Mouse (Mus musculus) heart, postnatal 36 days (tissue): Measurements from ENCODE around the gene Lamc3. TPM values are rescaled to one million over a fixed set of nuclear protein-coding genes. Genes with fewer than 3 reads are reported as not detected.
A peak's percentile ranks its signal among the peaks of the same experiment; 100 is the strongest.

Source experiments
- DNase-seq, 2 experiments: peaks; one replicate each; pipeline ENCODE4 v3.0.0; 2021 to 2022
- intact Hi-C: fragments of 180-260 bp; cut with DNase I; formaldehyde crosslinking; loops from one replicate; pipeline ENCODE4 v1.15.1; 2025
- total RNA-seq, 2 experiments: library from RNA; stranded (reverse); gene quantifications; 2 replicates each; pipeline ENCODE4 v1.2.3; 2021

Gene Lamc3
- total RNA-seq: 1 to 10 TPM in 1 of 2 experiments, under 1 TPM in 1; 0.67 to 1.0 TPM

DNA sequence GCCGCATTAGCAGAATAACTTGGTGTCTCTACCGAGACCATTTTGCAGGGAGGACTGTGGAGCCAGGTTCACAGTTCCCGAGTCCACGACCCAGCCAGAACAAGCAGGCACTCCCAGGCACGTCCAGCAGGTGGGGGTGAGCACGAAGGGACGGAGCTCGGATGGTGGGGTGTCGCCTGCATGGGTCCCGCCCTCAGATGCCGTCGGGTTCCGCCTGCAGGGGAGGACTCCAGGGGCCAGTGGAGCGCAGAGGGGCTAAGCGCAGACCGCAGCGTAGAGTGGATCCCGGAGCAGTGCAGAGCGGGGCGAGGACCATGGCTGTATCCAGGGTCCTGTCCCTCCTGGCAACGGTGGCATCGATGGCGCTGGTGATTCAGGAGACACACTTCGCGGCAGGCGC lies at the start of gene Lamc3:
TSS of gene Lamc3 (plus strand) at position 262 of the 400 bp plus-strand sequence.
- DNase-seq: peak in 1 of 2 experiments; percentile 24

DNA sequence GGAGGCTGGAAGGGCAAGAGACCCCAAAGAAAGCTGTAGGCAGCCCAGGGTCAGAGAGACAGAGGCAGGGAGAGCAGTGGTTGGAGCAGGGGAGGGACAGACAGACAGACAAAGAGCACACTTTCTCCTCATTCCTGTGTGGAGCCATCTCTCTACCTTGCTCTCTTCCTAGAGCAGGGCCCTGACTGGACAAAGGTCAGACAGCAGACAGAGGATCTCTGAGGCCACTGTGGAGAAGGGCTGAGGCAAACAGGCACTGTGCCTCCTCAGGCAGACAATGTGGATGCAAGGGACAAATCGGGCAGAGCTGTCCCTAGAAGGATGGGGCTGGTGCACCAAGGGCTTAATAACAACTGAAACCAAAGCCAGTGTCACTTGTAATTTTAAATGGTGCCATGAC lies 48.2 kb upstream of the Lamc3 start:
- DNase-seq: no peak
- intact Hi-C loops: no loop called here

More for the DNA sequence above, at the start of gene Lamc3:
- intact Hi-C loops: no loop called here

DNA sequence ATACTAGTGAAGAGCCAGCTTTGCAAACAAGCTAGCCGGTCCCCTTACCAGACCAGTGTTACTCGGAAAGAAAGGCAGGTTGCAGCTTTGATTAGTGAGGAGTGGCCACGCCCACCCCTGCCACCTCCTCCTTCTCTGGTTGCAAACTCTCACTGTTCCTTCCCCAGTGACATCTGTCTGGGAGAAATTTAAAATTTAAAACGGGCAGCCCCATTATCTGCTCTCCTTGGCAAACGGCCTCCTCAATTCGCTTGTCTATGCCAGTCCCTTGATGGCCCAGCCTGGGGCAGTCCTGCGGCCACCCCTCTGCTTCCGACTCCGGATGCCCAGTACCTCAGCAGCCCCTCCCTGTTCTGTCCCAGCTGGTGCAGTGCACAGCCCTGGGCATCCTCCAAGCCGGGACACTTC lies 42.4 kb upstream of the Lamc3 start:
- DNase-seq: no peak
- intact Hi-C loops: no loop called here

DNA sequence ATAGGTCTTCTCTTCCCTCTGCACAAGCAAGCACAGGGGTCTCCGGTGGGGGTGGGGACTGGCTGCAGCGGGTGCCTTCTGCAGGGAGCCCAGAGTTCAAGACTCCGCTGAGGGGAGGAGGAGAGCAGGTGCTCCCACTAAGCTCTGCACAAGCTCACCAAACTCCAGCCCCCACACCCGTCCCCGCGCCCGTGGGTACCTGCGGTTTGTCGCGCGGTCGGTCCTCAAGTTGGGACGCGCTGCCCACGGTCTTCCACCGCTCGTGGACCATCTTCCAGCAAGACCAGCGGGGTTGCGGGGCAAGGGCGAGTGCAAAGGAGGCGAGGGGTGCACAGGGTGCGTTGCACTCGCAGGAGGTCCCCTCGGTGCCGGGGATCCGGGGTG lies 41.6 kb upstream of the Lamc3 start:
- DNase-seq: no peak
- intact Hi-C loops: no loop called here

DNA sequence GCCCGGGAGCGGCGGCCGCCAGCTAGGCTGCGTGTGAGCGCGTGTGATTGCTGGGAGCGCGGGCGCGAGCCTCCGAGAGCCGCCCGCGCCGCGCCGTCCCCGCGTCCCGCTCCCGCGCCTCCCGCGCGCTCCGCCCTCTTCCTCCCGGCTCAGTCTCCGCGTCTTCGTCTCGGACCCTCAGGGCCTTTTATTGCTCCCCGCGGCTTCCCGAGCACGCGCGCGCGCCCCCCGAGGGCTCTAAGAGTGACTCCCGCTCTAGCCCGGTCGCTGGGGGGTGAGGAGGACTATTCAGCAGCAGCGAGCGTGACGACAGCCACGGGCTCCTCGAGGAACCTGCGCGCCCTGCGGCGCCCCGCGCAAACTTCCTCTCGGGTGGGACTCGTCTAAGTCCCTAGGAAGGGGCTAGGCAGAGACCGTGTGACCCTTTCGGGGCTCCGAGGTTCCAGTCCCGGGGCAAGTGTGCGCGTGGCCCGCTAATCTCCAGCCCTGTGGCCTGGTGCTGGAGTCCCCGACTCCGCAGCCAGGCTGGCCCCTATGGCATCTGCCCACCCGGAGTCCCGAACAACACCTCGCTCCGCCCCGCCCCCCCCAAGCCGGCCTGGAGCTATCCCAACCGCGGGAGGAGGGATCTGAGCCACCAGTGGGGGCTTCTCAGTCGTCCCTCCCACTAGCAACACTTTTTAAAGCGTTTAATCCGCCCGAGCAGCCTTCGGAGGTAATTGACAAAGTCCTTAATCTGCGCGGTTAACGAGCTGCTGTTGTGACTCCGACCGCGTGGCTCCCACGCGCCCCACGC lies 41.0 kb upstream of the Lamc3 start, which contains the start of gene Fibcd1:
TSS of gene Fibcd1 (minus strand) at position 110 of the 796 bp plus-strand sequence.
- DNase-seq: no peak
- intact Hi-C loops: no loop called here

DNA sequence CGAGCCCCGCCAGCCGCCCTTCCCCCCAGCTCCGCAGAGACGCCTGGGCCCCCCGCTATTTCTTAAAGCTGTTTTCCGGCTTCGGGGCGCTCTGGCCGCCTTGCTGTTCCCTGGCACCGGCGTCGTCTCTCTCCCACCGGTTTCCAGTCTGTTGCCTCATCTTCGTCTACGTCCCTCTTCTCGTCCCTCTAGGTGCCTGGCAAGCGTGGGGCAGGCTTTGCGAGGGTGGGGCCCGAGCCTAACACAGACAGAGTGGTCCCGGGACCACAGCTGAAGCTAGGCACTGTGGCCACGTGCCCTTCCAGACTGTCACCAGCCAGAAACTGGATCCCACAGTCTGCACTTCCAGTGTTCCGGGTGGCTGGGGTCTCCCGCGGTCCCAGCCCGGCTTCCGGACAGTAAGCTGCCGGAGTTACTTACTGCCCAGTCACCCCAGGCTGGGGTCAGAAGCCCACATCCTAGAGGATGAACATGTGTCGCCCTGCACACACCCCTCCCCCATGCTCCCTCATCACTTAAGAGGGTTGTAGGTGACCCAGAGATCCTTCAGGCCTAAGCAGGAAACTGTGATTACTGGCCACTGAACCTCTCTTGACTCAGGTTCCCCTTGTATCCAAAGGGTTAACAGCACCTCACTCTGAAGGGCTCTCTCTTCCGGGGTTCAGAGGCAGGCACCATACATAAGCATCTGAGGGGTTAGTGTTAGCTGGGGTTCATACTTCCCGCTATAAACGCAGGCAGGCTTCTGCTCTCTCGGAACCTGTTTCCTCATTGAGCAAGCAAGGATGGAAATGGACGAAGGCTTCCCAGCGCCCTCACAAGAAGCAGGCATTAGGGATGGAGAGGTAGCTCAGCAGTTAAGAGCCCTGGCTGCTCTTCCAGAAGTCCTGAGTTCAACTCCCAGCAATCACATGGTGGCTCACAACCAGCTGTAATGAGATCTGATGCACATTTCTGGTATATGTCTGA lies 40.1 kb upstream of the Lamc3 start:
- intact Hi-C loops: no loop called here
- DNase-seq: no peak

DNA sequence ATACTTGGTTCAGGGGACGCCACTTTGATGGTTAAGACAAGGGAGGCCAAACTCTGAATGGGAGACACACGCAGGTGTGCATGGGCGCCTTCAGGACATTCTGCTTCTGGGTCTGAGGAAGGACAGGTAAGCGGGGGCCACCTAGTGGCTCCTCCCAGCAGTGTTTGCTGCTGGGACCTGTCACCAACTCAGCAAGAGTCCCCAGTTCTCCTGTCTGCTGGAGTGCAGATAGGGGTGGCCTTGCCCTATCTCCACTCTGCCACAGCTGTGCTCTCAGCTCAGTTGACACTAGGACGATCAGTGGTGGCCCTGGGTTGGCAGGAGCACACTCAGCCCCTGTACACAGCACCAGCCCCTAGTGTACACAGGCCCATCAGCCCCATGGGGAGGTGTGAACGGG lies 39.2 kb upstream of the Lamc3 start:
- intact Hi-C loops: loop anchor here (1.0 kb wide), 1 partner anchor 165 kb away; no protein-coding TSS in a partner anchor

DNA sequence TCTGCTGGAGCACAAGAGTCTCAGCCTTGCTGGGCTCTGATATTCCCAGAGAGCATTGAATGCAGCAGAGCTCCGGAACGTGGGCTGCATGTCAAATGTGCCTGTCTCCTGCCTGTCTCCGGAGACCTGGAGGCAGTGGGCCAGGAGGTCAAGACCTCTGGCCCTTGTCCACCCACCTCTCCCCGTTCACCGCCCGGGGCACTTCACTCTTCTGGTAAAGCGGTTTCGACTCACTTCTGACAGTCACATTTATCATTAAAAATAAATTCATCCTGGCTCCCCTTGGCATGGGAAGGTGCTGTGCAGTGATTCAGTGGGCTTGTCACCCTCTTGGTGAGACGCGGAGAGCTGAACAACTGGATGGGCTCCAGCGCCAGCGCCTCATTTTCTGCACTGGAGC lies 37.0 kb upstream of the Lamc3 start:
- intact Hi-C loops: no loop called here
- no peak for DNase-seq

More for the DNA sequence above, 39.2 kb upstream of the Lamc3 start:
- DNase-seq: no peak

DNA sequence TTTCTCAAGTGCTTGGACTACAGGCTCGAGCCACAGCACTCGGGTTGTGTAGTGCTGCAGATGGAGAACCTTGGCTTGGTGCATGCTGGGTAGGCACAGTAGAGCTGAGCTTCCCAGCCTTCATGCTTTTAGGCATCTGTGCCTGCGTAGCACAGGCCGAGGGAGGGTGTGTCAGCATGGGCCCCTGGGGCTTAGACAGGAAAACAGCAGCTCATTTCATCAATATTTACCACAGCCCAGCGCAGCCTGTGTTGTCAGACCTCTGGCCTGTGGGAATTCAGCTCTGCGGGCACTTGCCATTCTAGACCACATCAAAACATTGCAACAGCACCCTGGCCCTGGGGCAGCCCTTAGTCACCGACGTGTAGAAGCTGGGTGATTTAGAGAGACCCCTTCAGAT lies 31.1 kb upstream of the Lamc3 start:
- intact Hi-C loops: no loop called here
- no peak for DNase-seq

DNA sequence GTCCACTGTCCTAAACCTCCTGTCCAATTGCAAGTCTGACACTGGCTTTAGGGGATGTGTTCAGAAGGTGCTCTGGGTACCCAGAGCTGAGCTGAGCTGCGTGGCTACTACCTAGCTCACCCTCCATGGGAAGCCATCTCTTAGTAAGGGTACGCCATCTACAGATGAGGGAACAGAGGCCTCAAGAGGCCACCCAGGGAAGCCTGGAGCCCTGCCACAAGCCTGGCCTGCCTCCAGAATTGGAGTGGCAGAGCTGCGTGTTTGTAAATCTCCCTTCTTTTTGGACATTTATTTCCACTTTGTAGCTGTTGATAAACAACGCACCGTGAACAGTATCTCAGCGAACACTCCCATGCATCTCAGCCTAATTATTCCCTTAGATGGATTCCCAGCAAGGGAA lies 29.9 kb upstream of the Lamc3 start:
- intact Hi-C loops: no loop called here
- peak in 1 of 2 experiments; percentile 13 for DNase-seq

DNA sequence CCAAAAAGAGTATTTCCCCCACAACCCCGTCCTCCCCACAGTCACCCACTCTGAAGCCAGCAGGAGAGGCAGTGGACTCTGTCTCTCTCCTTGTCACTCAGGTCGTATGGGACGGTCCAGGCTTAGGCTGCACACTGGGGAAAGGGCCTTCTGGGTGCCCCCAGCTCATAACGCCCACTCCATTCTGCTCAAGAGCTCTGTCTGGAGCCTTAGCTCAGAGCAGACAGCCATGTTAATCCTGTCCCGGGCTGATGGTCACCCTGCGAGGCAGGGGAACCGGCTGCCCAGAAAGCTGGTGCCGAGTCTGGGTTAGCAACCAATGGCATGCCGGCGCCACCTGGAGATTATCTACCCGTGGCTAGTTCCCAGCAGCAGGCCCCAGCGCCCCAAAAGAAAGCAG lies 28.6 kb upstream of the Lamc3 start:
- DNase-seq: no peak
- intact Hi-C loops: no loop called here

DNA sequence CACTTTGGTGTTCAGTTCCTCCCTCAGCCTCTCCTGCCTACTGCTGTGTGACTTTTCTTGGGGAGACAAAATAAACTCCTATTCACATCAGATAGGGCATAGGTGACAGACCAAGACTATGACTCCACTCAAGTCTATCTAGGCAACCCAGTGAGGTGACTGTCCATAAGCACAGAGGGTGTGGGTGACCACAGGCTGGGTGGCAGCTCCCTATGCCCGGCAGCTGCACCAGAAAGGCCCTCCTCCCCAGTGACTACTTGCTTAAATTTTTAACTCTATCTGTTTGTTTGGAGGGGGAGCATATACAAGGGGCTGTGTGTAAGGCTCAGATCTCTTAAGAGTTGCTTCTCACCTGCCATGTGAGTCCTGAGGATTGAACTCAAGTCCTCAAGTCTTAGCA lies 24.2 kb upstream of the Lamc3 start:
- intact Hi-C loops: no loop called here
- DNase-seq: no peak

DNA sequence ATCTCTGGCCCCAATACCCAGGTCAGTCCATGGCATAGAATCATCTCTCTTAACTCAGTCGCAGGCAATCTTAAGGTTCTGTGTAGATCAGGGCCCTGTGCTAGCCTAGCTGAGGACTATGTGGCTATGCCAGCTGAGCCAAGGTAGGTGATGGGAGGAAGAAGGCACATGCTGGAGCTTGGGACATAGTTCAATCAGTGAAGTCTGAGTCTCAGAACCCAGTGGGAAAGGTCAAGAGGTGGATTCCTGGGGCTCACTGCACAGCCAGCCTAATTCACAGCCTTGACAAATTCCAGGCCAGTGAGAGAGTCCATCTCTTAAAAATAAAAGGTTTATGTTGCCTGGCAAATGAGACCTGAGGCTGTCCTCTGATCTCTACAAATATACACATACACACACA lies 23.3 kb upstream of the Lamc3 start:
- intact Hi-C loops: no loop called here

DNA sequence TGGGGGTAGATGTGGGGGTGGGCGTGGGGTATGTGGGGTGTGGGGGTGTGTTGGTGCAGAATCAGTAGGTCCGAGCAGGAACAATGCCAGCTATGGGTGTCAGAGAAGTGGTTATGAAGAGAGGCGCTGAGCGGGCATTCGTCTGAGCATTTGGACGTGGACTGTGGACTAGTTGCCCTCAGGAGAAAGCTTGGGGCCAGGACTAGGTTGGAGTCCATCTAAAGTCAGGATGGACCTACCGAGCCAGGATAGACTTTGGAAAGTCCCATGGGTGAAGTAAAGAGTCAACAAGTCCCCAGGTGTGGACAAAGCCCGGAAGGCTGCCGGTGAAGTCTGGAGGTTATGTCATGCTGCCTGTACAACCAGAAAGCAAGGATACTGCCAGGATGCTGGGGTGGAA lies 22.2 kb upstream of the Lamc3 start:
- DNase-seq: no peak
- intact Hi-C loops: no loop called here

More for the DNA sequence above, 23.3 kb upstream of the Lamc3 start:
- no peak for DNase-seq

DNA sequence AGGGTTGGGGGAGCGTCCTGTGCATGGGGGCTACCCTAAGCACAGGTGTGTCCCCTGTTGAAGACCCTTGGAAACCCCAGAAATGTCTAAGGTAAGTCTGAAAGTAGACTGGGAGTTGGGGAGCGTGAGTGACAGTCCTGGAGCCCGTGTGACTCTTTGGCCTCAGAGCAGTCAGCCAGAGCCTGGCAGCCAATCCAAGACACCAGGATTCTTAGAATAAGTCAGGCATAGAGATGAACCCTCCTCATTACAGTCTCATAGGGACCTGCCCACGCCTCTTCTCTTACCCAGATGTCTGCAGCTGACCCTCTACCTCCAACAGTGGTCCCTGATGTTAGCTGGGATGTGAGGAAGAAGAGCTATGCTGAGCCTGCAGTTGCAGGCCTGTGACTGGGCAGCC lies 21.8 kb upstream of the Lamc3 start:
- DNase-seq: no peak
- intact Hi-C loops: no loop called here

DNA sequence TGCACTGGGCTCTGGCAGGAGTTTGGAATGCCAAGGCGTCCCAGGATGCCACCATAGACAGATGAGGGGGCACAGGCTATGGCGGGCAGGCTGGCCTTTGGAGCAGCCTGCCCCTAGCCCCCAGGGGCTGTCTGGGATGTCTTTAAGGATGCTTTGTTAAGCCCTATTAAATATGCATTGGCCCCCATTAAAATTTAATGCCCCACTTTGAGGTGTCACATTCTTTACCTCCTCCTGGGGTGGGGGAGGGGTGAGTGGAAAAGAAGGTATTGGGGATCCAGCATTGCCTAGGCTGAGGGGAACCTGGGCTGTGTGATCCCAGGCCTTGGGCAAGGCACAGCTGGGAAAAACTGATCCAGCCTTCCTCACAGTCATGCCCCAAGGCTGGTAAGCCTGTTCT lies 21.3 kb upstream of the Lamc3 start:
- intact Hi-C loops: no loop called here
- no peak for DNase-seq

DNA sequence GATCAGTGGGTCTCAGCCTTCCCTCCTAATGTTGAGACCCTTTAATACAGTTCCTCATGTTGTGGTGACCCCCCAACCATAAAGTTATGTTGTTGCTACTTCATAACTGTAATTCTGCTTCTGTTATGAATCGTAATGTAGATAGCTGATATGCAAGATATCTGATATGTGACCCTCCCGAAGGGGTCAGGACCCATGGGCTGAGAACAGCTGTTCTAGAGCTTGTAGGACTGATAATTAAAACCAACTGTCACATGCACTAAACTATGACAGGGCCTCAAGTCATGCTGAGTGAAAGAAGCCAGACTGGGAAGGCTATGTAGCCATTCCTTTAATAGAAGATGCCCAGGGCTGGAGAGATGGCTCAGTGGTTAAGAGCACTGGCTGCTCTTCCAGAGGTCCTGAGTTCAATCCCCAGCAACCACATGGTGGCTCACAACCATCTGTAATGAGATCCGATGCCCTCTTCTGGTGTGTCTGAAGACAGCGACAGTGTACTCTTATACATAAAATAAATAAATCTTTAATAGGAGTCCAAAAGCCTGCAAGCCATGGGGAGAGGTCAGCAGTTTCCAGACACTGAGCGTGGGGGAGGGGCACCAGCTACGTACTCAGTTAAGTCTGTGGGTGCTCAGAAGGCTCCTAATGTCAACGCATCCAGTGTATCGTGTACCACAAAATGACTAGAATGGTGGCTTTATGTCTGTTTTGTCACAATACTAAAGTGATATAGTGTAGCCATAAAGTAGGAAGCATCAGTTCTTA lies 19.1 kb upstream of the Lamc3 start:
- intact Hi-C loops: no loop called here
- DNase-seq: no peak

DNA sequence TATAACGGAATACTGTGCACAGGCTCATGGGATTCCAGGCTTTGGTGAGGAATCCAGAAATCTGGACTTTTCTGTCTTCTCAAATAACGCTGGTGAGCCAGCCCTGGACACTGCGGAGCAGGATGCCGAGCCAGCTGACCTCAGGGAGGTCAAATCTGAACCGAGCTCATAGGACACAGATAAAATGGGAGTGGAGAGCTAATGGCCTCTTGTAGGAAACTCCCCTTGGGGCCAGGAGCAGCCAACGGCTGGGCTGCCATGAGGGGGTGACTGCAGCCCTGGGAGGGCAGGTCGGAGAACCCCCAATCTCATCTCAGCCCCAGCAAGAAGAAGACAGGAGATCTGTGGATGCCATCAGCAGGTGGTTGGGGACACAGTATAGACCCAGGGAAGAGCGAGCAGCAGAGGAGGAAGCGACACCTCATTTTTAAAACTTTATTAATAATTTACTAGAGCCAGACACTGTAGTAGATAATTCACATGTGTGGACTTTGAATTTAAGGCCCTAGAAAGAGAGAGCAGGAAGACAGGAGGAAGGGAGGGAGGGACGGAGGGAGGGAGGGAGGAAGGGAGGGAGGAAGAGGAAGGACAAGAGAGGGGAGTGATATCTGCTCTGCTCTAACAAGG lies 18.4 kb upstream of the Lamc3 start:
- intact Hi-C loops: no loop called here
- no peak for DNase-seq

DNA sequence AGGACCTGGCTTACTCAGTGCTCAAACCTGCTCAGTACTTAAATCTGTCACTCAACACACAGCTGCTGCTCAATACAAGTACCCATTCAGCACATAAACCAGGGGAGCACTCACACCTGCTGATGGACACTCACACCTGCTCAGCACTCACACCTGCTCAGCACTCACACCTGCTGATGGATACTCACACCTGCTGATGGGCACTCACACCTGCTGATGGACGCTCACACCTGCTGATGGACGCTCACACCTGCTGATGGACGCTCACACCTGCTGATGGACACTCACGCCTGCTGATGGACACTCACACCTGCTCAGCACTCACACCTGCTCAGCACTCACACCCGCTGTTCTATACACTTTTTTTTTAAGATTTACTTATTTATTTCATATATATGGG lies 17.4 kb upstream of the Lamc3 start:
- no peak for DNase-seq
- intact Hi-C loops: no loop called here

DNA sequence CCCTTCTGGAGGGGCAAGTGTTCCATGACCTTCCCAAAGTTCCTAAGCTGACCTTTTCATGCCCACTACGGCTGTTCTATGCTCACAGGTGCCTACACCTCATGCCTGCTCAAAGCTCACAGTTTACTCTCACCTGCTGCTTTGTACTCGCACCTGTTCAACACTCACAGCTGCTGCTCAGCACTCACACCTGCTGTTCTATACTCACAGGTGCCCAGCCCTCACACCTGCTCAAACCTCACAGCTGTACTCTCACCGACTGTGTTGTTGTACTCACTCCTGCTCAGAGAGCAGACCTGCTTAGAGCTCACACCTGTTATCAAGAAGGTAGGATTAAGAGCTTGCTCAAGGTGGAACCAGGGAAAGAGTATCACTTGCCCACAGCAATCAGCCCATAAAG lies 16.4 kb upstream of the Lamc3 start:
- intact Hi-C loops: no loop called here
- no peak for DNase-seq
